Mouse (Mus musculus): ENCODE measurements around the gene Fam160b1.

Gene Fam160b1

DNA sequence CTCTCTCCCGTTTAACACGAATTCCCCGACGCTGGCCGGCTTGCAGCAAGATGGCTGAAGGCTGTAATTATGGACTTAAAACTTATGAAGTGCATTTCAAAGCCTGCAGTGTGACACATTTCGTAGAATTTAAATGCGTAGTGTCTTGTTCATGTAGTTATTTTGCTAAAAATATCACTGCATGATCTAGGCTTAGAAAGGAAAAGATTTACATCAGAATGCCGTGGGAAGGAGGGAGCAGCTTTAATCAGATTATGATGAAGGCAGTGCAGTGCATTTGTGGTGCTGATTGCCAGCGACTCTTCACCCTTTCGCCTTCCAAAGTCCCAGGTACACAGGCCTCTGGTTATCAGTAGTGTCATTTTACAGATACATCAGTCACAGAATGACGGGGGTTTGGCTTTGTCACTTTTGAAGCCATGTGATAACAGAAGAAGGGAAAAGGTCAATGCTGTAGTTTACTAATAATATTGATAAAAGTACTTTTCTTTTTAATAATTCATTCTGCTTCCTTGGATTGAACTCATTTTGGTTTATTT lies 7.4 kb downstream of the Fam160b1 start:
- WGBS = 51% methylated on average over 11 of the region's 11 CpGs

DNA sequence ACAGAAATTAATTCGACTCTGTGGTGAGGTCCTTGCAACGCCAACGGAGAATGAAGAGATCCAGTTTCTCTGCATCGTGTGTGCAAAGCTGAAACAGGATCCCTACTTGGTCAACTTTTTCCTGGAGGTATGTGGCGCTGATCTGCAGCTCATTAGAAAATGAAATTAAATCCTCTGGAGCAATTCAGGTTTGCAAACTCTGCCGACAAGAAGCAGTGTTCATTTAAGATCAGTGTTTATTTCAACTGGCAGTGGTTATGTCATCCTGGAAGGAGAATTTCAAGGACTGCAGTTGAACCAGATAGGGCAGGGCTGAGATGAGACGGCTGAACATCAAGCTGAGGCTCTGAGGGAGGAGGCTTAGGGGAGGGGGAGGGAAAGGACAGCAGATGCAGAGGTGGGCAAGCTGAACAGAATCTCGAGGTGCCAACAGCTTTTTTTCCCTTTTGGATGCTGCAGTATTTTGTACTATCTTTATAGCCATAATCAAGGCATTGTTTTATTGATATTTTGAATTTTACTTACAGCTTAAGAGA lies 12.9 kb downstream of the Fam160b1 start:
- 51% methylated on average over 8 of the region's 8 CpGs for WGBS

DNA sequence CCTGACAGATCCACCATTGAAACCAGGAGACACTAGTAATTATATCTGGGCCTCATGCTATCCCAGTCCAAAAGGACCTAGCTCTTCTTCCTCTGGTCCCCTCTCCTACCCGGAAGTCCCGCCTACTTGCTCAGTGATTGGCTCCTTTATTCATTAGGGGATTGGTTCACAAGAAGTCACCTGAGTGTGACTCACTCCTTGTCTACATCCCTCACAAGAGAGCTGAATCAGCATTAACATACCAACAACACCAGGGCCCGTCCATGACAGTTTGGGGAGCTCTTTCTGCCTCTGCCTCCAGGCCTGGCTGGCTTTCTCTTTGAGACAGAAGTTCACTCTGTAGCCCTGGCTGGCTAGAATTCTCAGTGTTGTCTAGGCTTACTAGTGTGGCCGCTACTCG lies 14.7 kb downstream of the Fam160b1 start:
- WGBS = 77% methylated on average over 5 of the region's 5 CpGs

DNA sequence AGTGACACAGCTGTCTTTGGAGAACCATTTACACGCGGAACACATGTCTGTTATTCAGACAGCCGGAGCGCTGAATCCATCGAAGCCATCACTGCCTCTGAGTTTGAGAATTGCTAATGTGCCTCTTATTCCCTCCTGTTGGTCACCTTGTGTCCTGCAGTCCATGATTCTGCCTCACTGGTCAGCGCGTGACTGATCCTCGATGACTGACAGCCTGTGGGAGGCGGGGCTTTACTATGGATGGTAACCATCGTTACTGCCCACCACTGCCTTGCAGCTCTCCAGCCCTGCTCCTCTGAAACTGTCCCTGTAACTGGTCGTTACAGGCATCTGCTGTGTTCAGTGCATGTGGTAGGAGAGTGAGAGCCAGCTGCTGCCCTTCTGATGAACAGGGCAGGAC lies 15.3 kb downstream of the Fam160b1 start:
- 84% methylated on average over 11 of the region's 11 CpGs for WGBS

DNA sequence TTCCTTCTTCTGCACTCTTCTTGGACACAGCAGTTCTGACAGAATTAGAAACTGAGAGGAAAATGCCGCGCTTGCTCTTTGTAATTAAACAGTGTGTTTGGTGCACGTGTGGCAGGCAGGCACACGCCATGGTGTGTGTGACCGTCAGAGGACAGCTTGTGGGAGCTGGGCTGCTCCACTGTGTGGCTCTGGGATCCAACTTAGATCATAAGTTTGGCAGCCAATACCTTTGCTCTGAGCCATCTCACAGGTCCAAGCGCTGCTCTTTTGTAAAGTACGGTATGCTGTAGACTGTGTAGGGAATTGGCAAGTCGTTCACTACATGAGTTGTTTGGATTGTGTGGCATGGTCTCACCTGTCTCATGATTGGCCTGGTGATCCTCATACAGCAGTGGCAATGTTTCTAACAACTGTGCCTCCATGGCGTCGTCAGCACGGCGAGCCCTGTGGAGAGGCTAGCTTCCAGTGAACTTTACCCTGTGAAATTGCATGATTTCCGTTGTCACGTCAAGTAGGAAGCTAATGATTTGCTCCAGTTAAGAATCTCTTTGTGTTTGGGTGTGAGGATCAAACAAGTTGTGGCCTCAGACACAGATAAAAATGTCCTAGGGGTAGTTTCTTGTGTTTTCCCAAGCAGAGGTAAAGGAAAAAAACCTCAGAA lies 16.7 kb downstream of the Fam160b1 start:
- WGBS = 84% methylated on average over 14 of the region's 14 CpGs

DNA sequence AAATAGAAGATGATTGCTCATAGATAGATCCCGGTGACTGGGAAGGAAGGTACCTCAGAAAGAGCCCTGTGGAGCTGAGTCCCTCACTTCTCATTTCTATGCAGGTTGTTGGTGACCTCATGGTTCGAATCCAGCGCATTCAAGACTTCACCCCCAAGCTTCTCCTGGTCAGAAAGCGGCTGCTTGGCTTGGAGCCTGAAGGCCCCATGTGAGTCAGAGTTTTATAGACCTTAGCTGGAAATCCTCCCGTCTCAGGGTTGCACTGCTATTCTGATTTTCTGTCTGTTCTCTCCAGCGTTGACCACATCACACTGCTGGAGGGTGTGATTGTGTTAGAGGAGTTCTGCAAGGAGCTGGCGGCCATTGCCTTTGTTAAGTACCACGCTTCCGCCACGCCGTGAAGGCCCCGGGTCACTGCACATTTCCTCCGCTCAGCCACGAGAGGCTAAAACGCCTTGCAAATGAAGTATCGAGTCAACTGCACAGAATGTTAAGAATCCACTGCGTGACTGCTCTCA lies 25.8 kb downstream of the Fam160b1 start:
- WGBS = 85% methylated on average over 17 of the region's 17 CpGs

DNA sequence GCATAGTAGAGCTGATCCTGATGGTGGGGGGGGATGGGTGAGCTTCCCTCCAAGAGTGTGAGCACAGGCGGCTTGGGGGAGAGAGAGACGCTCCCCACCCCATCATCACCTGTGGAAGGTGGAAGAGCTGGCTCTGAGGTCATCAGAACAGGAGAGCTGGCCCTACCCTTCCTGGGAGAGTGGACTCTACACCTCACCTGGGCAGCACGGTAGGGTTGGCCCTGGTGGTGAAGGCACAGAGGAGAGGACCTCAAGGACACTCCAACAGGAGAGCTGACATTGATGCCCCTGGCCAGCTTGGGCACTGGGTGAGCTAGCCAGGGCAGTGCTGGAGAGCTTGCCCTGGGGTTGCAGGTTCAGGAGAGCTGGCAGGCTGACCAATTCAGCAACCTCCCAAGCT lies 31.1 kb downstream of the Fam160b1 start:
- WGBS = 86% methylated on average over 3 of the region's 3 CpGs

DNA sequence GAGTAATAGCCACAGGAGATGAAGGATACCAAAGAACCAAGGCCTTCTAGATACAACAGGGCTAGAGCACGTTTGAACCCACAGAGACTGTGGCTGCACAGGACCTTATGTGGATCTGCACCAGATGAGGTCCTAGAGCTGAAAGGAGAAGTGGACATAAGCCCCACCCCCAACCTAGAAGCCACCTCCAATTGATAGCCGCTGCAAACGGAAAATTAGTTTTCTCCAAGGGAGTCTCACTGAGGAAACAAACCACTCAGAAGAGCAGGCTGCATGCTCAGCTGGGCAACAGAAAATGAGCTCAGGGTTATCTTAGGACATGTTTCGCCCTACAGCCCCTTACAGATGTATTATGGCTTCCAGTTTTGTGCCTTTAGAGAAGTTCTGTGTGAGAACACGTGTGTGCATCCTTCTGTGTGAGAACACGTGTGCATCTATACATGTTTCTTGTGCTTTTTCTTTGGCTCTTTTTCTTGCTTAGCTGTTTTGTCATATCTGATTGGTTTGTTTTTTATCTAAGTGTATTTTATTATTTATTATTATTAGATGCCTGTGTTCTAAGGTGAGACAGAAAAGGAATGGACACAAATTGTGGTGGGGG lies 33.0 kb downstream of the Fam160b1 start:
- WGBS = 75% methylated on average over 6 of the region's 6 CpGs

DNA sequence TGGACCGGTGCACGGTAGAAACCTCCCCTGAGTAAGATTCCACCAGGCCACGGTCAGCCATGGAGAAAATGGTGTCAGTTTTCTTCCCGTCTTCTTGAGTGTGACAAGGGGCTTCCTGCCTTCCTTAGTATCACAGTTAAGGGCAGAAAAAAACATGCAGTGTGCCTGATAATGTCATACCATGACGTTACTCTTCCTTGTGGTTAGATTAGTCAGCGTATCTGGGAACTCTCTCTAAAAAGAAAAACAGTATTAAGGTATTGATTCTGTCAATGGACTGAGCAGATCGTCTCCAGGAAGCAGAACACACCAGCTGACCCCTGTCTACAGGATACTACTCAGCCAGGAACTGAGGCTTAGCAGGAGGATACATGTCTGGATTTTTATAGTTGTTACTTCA lies 36.1 kb downstream of the Fam160b1 start:
- 85% methylated on average over 7 of the region's 7 CpGs for WGBS

DNA sequence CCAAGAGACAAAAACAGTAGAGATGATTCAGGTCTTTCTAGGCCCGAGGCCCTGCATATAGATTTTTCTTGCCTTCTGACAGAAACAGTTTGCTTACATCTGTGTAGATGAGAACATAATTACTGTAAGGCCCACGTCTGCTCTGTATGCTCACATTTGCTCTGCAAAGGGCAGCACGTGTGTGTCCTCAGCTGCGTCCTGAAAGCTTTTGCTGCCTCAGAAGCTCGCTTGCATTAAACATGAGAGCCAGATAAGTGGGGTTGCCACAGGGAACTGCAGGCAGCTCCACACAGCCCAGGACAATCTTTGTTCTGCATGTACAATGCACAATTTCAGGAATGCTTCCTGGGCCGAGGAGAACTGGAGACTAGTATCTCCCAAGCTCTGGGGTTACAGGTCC lies 41.9 kb downstream of the Fam160b1 start:
- WGBS = 69% methylated on average over 6 of the region's 6 CpGs

DNA sequence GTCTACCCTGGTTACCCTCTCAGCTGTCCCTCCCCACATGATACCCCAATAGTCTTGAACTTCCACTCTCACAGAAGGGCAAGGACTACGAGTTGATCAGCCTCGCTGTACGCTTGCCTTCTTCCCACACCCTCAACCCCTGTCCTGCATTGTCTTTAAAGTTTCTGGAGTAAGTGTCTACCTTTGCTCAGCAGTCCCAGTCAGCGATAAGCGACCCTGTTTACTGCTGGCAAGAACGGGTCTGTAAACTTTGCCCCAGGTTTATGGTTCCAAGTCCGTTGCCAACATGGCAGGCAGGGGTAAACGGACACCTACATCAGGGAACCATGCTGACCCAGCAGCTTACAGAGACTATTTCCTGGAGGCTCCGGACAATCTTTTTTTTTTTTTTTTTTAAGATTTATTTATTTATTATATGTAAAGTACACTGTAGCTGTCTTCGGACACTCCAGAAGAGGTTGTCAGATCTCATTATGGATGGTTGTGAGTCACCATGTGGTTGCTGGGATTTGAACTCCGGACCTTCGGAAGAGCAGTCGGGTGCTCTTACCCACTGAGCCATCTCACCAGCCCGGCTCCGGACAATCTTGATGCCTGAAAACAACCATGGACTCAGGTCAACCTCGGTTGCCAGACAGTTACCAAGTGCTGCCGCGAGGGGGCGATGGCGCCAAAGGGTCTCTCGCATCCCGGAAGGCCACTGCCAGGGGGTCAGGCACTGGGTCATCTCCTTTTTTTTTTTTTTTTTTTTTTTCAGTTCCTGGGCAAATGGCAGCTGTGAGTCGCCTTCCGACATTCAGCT lies 43.4 kb downstream of the Fam160b1 start:
- 20% methylated on average over 24 of the region's 24 CpGs for WGBS

DNA sequence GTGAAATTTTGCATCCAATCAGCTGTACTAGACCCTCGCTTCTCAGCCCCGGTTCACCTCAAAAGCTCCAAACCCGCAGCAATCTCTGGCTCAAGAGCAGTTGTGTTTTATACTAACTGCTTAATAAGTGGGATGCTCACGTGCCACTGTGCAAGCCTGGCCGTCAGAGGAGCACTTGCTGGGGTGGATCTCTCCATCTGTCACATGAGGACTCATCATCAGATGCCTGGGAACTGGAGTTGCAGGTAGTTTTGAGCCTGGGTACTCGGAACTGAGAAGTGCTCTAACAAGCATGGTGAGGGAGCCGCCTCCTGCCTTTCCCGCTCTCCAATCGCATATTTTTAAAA lies 44.0 kb downstream of the Fam160b1 start:
- 23% methylated on average over 9 of the region's 9 CpGs for WGBS

DNA sequence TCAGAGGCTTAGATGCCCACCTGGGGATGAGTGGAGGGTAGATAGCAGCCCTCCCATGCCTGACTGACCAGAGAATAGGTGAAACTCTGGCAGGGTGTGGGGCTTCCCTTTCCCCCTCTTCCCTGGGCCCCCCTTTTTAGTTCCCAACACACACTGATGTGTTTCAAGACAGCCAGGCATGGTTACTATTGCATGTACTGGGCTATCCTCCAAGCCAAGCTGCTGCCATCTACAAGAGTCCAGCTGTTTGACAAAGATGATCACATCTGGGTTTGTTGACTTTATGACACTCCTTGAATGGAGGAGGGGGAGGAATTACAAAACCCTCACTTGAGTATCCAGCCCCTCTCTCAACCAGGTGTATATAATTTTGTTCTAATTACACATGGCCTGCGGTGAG lies 47.5 kb downstream of the Fam160b1 start:
- 97% methylated on average over 1 of the region's 1 CpGs for WGBS

DNA sequence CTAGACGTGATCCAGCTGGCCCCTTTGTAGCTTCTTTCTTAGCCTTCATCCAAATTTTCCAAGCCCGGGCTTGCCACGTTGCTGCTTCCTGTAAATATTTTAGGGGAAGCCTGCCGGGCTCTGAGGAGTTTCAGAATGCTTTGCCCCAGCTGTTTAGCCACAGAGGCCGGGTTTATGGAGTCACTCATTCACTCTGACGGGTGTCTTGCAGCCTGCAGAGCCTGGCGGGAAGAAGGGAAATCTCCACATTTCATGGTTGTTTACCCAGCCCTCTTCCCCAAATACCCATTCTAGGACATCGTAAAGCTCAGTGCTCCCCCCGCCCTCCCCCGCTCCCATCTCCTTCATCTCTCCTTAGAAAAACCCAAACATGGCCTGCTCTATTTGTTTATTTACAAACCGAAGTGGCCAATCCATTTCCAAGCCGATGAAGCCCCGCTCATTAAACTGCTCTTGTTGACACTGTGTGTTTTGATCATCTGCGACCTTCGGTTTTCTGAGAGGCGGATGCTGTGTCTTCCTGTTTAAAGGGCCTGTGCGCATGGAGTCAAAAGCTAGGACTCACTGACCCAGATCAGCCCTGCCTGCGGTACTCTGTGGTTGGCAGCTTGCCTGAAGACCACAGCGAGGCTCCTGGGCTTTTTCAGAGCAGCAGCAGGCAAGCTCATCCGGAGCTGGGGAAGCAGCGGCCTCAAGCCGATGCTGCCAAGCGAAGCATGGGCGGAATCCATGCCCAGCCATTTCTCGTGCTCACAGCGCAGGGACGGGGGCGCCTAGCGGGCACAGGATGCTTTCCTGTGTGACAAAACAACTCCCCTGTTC lies 51.1 kb downstream of the Fam160b1 start:
- 38% methylated on average over 29 of the region's 29 CpGs for WGBS

DNA sequence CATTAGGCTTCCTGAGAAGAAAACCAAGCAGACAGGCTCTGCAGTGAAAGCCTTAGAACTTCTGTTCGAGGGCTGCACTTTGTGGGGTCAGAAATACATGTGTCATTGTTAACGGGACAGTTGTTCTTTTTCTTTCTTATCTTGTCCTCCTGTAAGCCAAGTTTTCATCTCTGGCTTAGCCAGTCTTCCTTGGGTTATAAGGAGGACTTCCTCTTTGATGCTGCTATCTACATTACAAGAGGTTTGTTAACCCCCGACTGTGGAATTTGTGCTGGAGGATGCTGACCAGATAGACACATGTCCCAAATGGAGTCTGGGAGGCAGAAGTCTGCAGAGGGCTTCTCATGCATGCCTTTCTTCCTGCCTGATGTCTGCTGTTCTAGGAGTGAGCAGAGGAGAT lies 52.7 kb downstream of the Fam160b1 start:
- 84% methylated on average over 3 of the region's 3 CpGs for WGBS

DNA sequence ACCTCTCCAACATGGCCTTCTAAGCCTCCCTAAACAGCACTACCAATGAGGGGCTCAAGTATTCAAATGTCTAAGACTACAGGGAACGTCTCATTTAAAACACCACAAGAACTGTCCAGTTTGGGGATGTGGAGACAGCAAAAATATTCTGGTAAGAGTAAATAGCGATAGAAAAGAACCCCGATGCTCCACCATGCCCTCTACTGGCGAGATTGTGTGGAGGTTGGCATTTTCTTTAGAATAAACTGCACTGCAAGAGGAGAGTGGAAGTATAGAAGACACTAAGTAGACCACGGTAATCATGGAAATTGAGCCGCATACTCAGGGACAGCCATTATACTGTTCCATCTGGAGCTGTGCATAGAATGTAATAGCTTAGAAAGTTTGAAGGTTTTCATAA lies 53.4 kb downstream of the Fam160b1 start:
- WGBS = 86% methylated on average over 6 of the region's 6 CpGs

DNA sequence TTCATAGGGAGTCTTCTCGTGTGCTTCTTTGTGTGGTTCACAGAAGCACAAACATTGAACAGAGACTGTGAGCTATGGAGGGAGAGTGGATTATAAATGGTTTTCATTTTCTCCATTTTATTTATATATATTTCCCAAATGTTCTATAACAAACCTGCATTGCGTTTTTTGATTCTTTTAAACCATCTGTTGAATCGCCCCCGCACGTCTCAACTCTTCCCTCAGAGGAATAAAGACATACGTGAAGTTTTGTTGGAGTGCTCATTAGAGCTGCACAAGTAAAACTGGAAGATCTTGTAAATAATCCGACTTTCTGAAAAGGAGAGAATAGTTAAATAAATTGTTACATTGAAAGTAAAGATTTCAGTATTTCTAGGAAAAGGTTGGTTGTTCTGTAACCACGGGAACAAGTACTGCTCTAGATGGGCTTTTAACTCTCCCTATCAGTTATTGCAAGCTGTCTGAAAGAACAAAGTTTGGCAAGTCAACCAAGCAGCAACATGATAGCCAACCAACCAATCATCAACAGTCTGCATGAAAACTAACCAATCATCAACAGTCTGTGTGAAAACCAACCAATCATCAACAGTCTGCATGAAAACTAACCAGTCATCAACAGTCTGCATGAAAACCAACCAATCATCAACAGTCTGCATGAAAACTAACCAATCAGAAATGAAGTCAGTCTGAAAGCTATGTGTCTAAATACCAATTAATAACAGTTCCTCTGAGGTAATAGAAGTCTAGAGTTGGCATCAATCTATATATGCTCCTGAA lies 54.7 kb downstream of the Fam160b1 start:
- WGBS = 58% methylated on average over 8 of the region's 8 CpGs

DNA sequence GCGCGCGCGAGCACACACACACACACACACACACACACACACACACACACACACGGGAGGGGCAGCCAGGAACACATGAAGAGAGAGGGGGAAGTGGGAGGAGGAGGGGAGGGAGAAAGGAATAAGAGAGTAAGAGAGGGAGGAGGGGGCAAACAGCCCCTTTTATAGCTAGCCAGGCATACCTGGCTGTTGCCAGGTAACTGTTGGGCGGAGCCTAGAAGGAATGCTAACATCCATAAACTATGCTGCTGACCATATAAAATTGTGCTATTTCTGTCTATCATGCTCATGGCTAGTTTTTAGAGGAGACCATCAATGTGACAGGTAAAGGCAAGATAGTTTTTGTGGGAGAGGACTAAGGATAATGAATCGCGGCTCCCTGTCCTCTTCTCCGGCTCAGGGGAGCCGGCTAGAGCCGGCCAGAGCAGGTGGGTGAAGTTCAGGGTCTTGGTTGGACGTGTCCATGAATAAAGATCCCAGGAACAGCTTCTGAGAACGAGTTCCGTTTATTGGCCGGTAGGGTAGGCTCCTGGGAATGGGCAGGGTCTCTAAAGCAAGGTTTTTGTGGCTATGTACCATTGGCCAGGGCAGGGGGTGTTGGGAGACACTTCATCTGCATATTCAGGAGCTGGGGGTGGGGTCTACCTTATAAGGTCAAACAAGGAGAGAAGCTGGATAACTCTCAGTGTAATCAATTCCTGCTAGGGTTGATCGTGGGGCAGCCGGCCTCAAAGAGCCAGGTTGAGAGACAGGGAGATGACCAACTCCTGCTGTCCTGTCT lies 57.5 kb downstream of the Fam160b1 start:
- WGBS = 34% methylated on average over 17 of the region's 17 CpGs

DNA sequence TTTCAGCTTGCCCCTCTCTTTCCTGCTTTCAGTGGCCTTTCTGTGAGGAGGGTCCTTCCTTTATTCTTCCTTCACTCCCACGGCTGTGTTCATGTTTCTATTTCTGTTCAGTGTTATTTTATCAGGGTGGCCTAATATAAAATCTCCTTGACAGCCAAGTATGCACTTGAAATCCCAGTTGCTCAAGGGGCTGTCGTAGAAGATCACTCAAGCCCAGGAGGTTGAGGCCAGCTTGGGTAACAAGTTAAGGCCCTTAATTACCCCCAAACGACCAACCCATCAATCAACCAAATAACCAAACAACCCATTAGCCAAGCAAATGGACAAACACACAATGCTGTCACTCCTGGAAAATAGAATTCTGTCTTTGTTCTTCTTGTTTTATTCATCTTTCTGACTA lies 62.9 kb downstream of the Fam160b1 start:
- WGBS = 57% methylated on average over 3 of the region's 3 CpGs

DNA sequence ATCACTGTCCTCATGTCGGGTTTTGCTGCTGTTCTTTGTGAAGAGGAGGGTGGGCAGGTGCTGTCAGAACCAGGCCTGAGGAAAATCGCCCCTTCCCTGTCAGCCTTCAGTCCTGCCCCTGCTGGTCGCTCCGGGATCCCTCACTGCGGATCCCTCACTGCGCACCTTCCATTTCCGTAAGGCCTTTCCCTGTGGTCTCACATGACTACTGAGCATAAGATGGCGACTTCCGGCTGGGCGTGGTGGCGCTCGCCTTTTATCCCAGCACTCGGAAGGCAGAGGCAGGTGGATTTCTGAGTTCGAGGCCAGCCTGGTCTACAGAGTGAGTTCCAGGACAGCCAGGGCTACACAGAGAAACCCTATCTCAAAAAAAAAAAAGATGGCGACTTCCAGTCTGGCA lies 64.8 kb downstream of the Fam160b1 start:
- WGBS = 97% methylated on average over 15 of the region's 15 CpGs
